Comparison of ENCODE assay signal across 9 mouse cellular contexts in the genomic region with DNA sequence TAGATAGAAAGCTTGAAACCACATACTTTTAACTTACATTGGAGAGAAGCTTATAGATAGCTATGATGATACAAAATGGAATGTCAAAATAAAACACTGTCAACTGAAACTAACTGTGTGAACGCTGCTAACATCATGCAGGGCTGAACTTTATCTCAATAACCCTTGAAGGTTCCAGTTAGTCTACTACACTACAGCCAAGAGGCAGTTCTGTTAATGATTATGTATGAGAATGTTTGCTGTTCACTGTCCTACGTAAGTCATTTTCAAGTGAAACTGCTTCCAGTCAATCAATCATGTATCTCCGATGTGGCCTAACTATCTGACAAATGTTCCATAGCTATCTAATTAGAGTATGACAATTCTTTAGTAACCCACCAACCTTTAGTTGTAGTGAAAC.
"Had no signal": no experiment of that assay in that cellular context is flagged by ENCODE, and none has a peak within 500 bp of the region (broad histone marks: within the 10 kb centered on the region; RNA-seq: fewer than 3 reads in every experiment).

No protein-coding gene starts in this region.

- H3K9me3 ChIP-seq: limb, embryonic 15.5 days; midbrain, embryonic 12.5 days; stomach, embryonic 15.5 days had no signal

- H3K4me3 ChIP-seq: limb, embryonic 15.5 days; midbrain, embryonic 12.5 days; stomach, embryonic 15.5 days had no signal

- H3K27ac ChIP-seq: hindbrain, embryonic 14.5 days; limb, embryonic 15.5 days; midbrain, embryonic 12.5 days; stomach, embryonic 15.5 days had no signal

- DNase-seq: kidney, adult 11 months; lung, adult 18-20 months; right cerebral cortex, postnatal 14 days; thymus, postnatal 36 days had no signal

- H3K27me3 ChIP-seq: limb, embryonic 15.5 days; midbrain, embryonic 12.5 days; stomach, embryonic 15.5 days had no signal

- ATAC-seq: midbrain, embryonic 16.5 days had no signal

- H3K4me1 ChIP-seq: limb, embryonic 15.5 days; midbrain, embryonic 12.5 days; stomach, embryonic 15.5 days had no signal

- H3K4me2 ChIP-seq: hindbrain, embryonic 14.5 days; limb, embryonic 15.5 days; midbrain, embryonic 12.5 days; stomach, embryonic 15.5 days had no signal

- H3K9ac ChIP-seq: hindbrain, embryonic 14.5 days; limb, embryonic 15.5 days; midbrain, embryonic 12.5 days; stomach, embryonic 15.5 days had no signal
